Mouse (Mus musculus) bone marrow, adult 2 months (tissue): ENCODE results near the gene Egr2.

Experiments
- CTCF ChIP-seq: fragments of 200-500 bp; IDR thresholded peaks from 2 replicates; pipeline ENCODE4 v1.5.1; 2011; ENCODE audit warnings: low read length, control low read depth; ENCODE audit not compliant: control insufficient read depth, insufficient read depth
- POLR2A ChIP-seq: fragments of 200-500 bp; IDR thresholded peaks from 2 replicates; pipeline ENCODE4 v1.6.1; 2011; ENCODE audit warnings: low read depth, mild to moderate bottlenecking, control low read depth, low read length, borderline replicate concordance; ENCODE audit not compliant: control insufficient read depth

GRCm38 (mm10) chr10:67526435-67526834, 8.8 kb upstream of the Egr2 start:
- TF ChIP-seq CTCF (no peak), POLR2A (no peak)
